Mouse (Mus musculus): ENCODE measurements around the gene Mcm6.
"Not testable (repeated sequence)": the region's sequence is repeated elsewhere in the genome, so short reads cannot be mapped to it uniquely, and the experiment has no call there.

The Mcm6 gene

GRCm38 (mm10) chr1:128330313-128330712 is 29.2 kb downstream of the Mcm6 start:
- no peak for DNase-seq (ENCODE audit: low read depth)

DNA sequence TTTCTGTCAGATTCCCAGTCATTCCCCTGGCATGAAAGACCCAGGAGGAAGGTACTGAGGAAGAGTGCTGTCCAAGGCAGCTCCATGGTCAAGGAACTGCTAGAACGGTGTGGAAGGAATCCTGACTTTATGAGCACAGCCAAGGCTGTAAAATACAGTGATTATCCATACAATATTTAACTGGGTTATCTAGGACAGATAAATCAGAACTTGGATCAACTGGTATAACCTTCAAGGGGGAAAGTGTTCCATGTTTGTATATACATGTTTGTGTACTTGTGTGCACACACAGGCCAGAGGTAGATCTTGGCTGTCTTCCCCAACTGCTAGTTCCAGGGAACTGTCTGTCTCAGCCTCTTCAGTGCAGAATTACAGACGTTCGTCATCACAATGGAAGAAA is 31.2 kb downstream of the Mcm6 start, which contains the start of gene Lct:
Gene Lct (minus strand): TSS at position 101 of the 400 bp plus-strand sequence.
- DNase-seq (ENCODE audit: low read depth), result no peak

DNA sequence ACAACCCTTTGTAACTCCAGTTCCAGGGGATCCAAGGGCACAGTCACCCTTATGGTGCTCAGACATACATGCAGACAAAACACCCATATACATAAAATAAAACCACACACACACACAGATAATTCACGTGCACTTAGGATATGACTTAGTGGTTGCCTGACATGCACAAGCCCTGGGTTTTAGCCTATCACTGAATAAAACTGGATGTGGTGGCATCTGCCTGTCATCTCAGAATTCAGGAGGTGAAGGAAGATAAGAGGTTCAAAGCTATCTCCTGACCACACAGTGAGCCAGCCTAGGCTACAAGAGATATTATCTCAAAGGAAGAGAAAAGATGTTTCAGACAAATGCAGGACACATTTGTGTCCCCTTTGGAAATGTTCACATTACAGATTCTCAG is 32.3 kb downstream of the Mcm6 start:
- DNase-seq (ENCODE audit: low read depth), result no peak

- no peak for DNase-seq (ENCODE audit: low read depth)
Measured at GRCm38 (mm10) chr1:128324776-128325175, 34.7 kb downstream of the Mcm6 start.

GRCm38 (mm10) chr1:128323026-128323643 is 36.3 kb downstream of the Mcm6 start:
- no peak for DNase-seq (ENCODE audit: low read depth)

DNA sequence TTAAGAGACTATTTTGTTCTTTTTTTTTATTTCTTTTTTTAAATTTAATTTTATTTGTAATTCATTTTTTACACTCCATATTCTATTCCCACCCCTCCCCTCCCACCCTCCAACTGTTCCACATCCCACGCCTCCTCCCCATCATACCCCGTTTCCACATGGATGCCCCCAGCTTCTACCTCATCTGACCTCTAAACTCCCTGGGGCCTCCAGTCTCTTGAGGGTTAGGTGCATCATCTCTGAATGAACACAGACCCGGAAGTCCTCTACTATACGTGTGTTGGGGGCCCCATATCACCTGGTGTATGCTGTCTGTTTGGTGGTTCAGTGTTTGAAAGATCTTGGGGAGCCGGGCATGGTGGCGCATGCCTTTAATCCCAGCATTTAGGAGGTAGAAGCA is 40.2 kb downstream of the Mcm6 start:
- not testable (repeated sequence) for DNase-seq (ENCODE audit: low read depth)

GRCm38 (mm10) chr1:128314665-128315064 is 44.8 kb downstream of the Mcm6 start:
- no peak for DNase-seq (ENCODE audit: low read depth)

DNA sequence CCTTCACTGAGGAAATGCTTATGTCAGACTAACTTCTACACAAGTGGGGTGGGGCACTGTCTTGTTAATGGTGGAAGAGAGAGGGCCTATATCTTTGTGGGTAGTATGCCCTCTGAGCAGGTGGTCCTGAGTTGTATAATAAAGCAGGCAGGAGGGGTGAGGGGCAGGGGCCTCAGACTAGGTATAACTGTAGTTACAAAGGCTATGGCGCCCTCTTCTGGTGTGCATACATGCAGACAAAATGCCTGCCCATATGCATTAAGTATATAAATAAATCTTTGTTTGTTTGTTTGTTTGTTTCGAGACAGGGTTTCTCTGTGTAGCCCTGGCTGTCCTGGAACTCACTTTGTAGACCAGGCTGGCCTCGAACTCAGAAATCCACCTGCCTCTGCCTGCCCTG is 50.4 kb downstream of the Mcm6 start:
- no peak for DNase-seq (ENCODE audit: low read depth)

GRCm38 (mm10) chr1:128303900-128304299 is 55.6 kb downstream of the Mcm6 start:
- DNase-seq (ENCODE audit: low read depth), result no peak

- DNase-seq (ENCODE audit: low read depth), result no peak
Measured at GRCm38 (mm10) chr1:128295717-128296528, 63.5 kb downstream of the Mcm6 start.

GRCm38 (mm10) chr1:128295296-128295695 is 64.2 kb downstream of the Mcm6 start:
- no peak for DNase-seq (ENCODE audit: low read depth)

DNA sequence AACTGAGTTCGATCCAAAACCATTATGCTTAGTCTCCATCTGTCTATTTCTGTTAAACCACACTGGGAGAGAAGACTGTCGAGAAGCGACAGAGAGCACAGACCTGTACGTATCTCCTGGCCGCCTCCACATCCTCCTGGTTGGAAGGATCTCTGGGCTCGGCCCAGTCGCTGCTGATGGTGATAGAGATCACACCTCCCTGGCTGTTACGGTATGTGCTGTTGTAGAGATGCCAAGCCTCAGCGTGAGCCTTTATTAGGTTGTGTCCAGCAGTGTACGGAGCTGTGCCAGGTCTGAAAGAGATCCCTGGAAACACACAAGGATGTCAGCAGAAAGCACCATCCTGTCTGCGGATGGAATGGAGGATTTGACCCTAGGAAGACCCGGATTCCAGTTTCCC is 65.9 kb downstream of the Mcm6 start:
- no peak for DNase-seq (ENCODE audit: low read depth)

DNA sequence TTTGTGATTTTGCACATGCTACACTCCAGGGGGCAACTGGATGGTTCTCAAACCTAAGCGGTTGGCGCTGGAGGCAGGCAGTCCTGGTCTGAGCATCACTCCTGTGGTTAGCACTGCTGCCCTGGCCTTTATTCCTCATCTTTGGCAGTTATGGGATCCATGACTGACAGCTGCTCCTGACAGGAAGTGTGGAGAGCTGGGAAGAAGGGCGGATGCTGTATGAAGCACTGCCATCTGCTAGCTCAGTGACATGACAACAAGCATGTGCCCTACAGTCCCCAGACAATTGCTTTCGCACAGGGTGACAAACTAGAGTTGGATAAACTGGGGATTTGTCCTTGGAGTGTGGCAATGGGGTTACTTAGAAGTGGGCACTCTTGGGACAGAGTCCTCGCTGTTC is 69.2 kb downstream of the Mcm6 start:
- DNase-seq (ENCODE audit: low read depth), result no peak

- DNase-seq (ENCODE audit: low read depth), result no peak
Measured at GRCm38 (mm10) chr1:128285136-128285535, 74.3 kb downstream of the Mcm6 start.

GRCm38 (mm10) chr1:128284157-128284690 is 75.2 kb downstream of the Mcm6 start:
- no peak for DNase-seq (ENCODE audit: low read depth)

DNA sequence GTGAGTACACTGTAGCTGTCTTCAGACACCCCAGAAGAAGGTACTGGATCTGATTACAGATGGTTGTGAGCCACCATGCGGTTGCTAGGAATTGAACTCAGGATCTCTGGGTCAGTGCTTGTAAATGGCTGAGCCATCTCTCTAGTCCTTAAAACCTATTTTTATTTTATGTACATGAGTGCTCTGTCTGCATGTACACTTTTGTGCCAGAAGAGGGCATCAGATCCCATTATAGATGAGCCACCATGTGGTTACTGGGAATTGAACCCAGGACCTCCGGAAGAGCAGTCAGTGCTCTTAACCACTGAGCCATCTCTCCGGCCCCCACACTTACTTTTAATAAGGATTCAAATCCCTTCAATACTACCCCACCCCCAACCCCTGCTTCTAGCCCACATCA is 76.5 kb downstream of the Mcm6 start:
- no peak for DNase-seq (ENCODE audit: low read depth)

GRCm38 (mm10) chr1:128281753-128282152 is 77.7 kb downstream of the Mcm6 start:
- peak; percentile 25 for DNase-seq (ENCODE audit: low read depth)
